Mouse (Mus musculus) C2C12 (cell line): ENCODE results near the gene Cntrl. TPM values are rescaled to one million over a fixed set of nuclear protein-coding genes. Genes with fewer than 3 reads are reported as not detected.

Source experiments
- H3K27me3 ChIP-seq: one replicate; pipeline ENCODE4 v1.6.1; 2011; ENCODE audit not compliant: control insufficient read depth, insufficient read depth, insufficient read length
- H3K36me3 ChIP-seq: one replicate; pipeline ENCODE4 v1.6.1; 2011; ENCODE audit not compliant: control insufficient read depth, insufficient read depth
- H3K4me3 ChIP-seq: one replicate; pipeline ENCODE4 v1.5.1; 2011; ENCODE audit warnings: mild to moderate bottlenecking, control low read depth; ENCODE audit not compliant: poor library complexity, insufficient read depth, severe bottlenecking
- H3K79me2 ChIP-seq: one replicate; pipeline ENCODE4 v1.6.1; 2011; ENCODE audit not compliant: control insufficient read depth, insufficient read depth
- H3K79me3 ChIP-seq: one replicate; pipeline ENCODE4 v1.6.1; 2011; ENCODE audit warnings: low read depth, control low read depth
- H3ac ChIP-seq: one replicate; pipeline ENCODE3; 2011; ENCODE audit warnings: low read depth; ENCODE audit not compliant: control insufficient read depth, insufficient read length
- CEBPB ChIP-seq: IDR thresholded peaks from one replicate; pipeline ENCODE4 v1.6.1; 2011; ENCODE audit warnings: low read depth, mild to moderate bottlenecking, control low read depth, moderate library complexity
- CTCF ChIP-seq: IDR thresholded peaks from one replicate; pipeline ENCODE4 v1.5.1; 2011; ENCODE audit not compliant: control insufficient read depth, insufficient read depth, insufficient read length
- FOSL1 ChIP-seq: IDR thresholded peaks from one replicate; pipeline ENCODE4 v1.8.0; 2011; ENCODE audit warnings: mild to moderate bottlenecking, low read length; ENCODE audit not compliant: poor library complexity, insufficient read depth, severe bottlenecking
- MAX ChIP-seq: IDR thresholded peaks from one replicate; pipeline ENCODE4 v1.6.1; 2011; ENCODE audit warnings: mild to moderate bottlenecking, control low read depth
- MYOD1 ChIP-seq: IDR thresholded peaks from one replicate; pipeline ENCODE4 v1.6.1; 2011; ENCODE audit warnings: low read depth; ENCODE audit not compliant: control insufficient read depth, insufficient read length
- MYOG ChIP-seq: IDR thresholded peaks from one replicate; pipeline ENCODE4 v1.6.1; 2011; ENCODE audit not compliant: control insufficient read depth, insufficient read length; ENCODE audit errors: extremely low read depth
- USF1 ChIP-seq: IDR thresholded peaks from one replicate; pipeline ENCODE4 v1.6.1; 2011; ENCODE audit warnings: low read depth, mild to moderate bottlenecking, control low read depth, moderate library complexity
- polyA plus RNA-seq: library from polyadenylated mRNA; unstranded; fragments of >200 nt; fragmentation: generic; extraction: Trizol; gene quantifications from one replicate; pipeline ENCODE4 v1.2.1, GENCODE M21; 2012; ENCODE audit warnings: missing spikeins

Gene Cntrl
- polyA plus RNA-seq, 1 experiment, result 4.0 TPM

- Histone ChIP-seq H3K36me3 (peaks cover 84% of the 10 kb centered on the region), H3K79me2 (no peaks in the 10 kb centered on the region), H3K79me3 (no peaks in the 10 kb centered on the region), H3K27me3 (no peaks in the 10 kb centered on the region), H3K4me3 (no peak overlapping the region), H3ac (no peak overlapping the region)
- no peak for TF ChIP-seq MAX
- TF ChIP-seq CTCF, result no peak
- TF ChIP-seq USF1, result no peak
- TF ChIP-seq FOSL1, result no peak
- TF ChIP-seq CEBPB, result no peak
- TF ChIP-seq MYOD1, result no peak
- TF ChIP-seq MYOG, result no peak
Measured at GRCm38 (mm10) chr2:35151303-35151882, 42.1 kb downstream of the Cntrl start.

DNA sequence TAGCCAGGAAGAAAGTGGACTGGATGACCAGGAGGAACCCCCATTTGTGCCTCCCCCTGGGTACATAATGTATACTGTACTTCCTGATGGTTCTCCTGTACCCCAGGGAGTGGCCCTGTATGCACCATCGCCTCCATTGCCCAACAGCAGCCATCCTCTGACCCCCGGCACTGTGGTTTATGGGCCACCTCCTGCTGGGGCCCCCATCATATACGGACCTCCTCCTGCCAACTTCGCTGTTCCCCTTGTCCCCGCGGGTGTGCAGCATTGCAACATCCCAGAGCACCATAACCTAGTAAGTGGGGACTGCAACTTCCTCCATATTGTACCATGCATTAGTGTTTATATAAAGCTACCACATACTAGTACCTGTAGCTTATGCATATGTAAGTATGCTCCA is 43.9 kb downstream of the Cntrl start:
- H3K36me3 ChIP-seq, result peaks cover 85% of the 10 kb centered on the region
- TF ChIP-seq MAX (no peak), CTCF (no peak), FOSL1 (no peak), MYOD1 (no peak), MYOG (no peak), CEBPB (no peak)
- no peak overlapping the region for H3ac ChIP-seq
- no peaks in the 10 kb centered on the region for H3K79me2 ChIP-seq
- no peak overlapping the region for H3K4me3 ChIP-seq
- no peaks in the 10 kb centered on the region for H3K27me3 ChIP-seq
- H3K79me3 ChIP-seq, result no peaks in the 10 kb centered on the region

DNA sequence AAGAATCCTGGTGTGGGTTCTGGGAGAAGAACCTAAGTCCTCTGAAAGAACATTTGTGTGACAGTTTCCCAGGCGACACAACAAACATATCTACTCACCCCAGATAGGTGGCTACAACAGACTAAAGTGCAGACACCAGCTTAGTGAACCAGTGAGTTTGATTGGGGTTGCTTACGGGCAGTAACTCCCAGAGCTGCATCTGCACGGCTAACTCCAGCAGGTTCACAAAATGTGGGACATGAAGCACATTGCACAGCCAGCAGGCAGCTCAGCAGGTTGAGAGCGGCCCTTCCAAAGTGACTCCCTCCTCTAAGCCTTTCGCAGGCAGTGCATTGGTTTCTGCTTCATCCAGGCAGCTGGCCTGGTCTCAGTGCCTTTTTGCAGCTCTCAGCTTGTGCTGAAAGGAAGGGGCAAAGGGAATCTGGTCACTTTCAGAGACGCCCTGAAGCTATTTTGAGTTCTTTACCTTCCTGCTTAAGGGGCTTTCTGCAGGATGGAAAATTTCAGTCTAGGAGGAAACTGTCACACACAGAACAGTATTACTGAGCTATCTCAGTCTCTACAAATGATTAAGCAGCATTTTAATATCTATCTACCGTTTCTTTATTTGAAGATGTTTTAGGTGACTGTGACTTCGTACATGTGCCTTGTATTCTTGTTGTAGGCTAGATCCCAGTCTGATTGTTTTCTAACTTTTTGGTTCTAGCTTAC is 44.7 kb downstream of the Cntrl start:
- no peak overlapping the region for H3K4me3 ChIP-seq
- peaks cover 85% of the 10 kb centered on the region for H3K36me3 ChIP-seq
- H3K27me3 ChIP-seq, result no peaks in the 10 kb centered on the region
- no peaks in the 10 kb centered on the region for H3K79me3 ChIP-seq
- no peaks in the 10 kb centered on the region for H3K79me2 ChIP-seq
- no peak overlapping the region for H3ac ChIP-seq
- no peak for TF ChIP-seq MYOG
- TF ChIP-seq MYOD1, result no peak

- H3K4me3 ChIP-seq, result no peak overlapping the region
- TF ChIP-seq FOSL1, result no peak
- TF ChIP-seq USF1, result no peak
- no peak for TF ChIP-seq MYOG
- H3K36me3 ChIP-seq, result peaks cover 75% of the 10 kb centered on the region
- no peak overlapping the region for H3ac ChIP-seq
- no peaks in the 10 kb centered on the region for H3K79me3 ChIP-seq
- H3K79me2 ChIP-seq, result no peaks in the 10 kb centered on the region
- no peaks in the 10 kb centered on the region for H3K27me3 ChIP-seq
Measured at GRCm38 (mm10) chr2:35156985-35157384, 47.7 kb downstream of the Cntrl start.

DNA sequence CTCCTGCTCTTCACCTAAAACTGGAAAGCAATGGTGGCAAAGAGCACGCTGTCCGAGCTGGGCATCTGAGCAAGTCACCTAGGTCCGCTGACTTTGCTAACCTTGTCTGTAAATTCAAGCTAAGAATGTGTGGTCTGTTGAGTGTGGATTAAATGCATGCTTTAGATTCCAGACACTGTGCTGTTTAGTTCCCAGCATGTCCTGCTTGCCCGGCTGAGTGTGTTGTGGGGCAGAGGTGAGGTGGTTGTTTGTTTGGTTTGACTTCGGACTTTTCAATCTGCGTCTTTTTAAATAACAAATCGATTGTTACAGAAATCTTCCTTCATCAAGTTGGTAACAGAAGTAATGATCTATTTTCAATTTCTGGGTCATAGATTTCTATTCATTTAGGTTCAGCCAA is 48.5 kb downstream of the Cntrl start:
- H3K4me3 ChIP-seq, result no peak overlapping the region
- peaks cover 69% of the 10 kb centered on the region for H3K36me3 ChIP-seq
- no peaks in the 10 kb centered on the region for H3K79me3 ChIP-seq
- H3K27me3 ChIP-seq, result no peaks in the 10 kb centered on the region
- H3K79me2 ChIP-seq, result no peaks in the 10 kb centered on the region
- TF ChIP-seq CEBPB, result no peak
- TF ChIP-seq MAX, result no peak
- no peak for TF ChIP-seq USF1
- no peak for TF ChIP-seq MYOD1
- TF ChIP-seq FOSL1, result no peak
- no peak for TF ChIP-seq MYOG
- no peak for TF ChIP-seq CTCF
- no peak overlapping the region for H3ac ChIP-seq

- Histone ChIP-seq H3K79me2 (no peaks in the 10 kb centered on the region), H3K4me3 (no peak overlapping the region), H3K36me3 (peaks cover 71% of the 10 kb centered on the region), H3ac (no peak overlapping the region), H3K27me3 (no peaks in the 10 kb centered on the region), H3K79me3 (no peaks in the 10 kb centered on the region)
- TF ChIP-seq USF1, result no peak
- no peak for TF ChIP-seq MYOG
- no peak for TF ChIP-seq MYOD1
- no peak for TF ChIP-seq MAX
- TF ChIP-seq CEBPB, result no peak
- TF ChIP-seq CTCF, result no peak
Measured at GRCm38 (mm10) chr2:35158358-35158757, 49.1 kb downstream of the Cntrl start.
